Mouse (Mus musculus) hindbrain, embryonic 16.5 days (tissue): ENCODE data around the gene Oxct2b. TPM values are rescaled to one million over a fixed set of nuclear protein-coding genes. Genes with fewer than 3 reads are reported as not detected.
"Not testable (repeated sequence)": the region's sequence is repeated elsewhere in the genome, so short reads cannot be mapped to it uniquely, and the experiment has no call there.

ENCODE experiments used
- ATAC-seq: fragments of 200-750 bp; cut with Nextera tagmentation; 2 replicates; pipeline ENCODE4 v1.8.0; 2017; ENCODE audit warnings: moderate TSS enrichment, moderate library complexity
- H3K27ac ChIP-seq: fragments of 300-500 bp; sonication (generic); 2 replicates; pipeline ENCODE4 v1.5.1; 2014; ENCODE audit warnings: low read depth, mild to moderate bottlenecking, control low read depth, low read length, moderate library complexity
- H3K27me3 ChIP-seq: fragments of 300-500 bp; sonication (generic); replicated peaks from 2 replicates; pipeline ENCODE4 v1.6.1; 2014; ENCODE audit warnings: low read length; ENCODE audit not compliant: control insufficient read depth, insufficient read depth
- H3K36me3 ChIP-seq: fragments of 300-500 bp; sonication (generic); 2 replicates; pipeline ENCODE4 v1.6.1; 2014; ENCODE audit warnings: mild to moderate bottlenecking, low read length, moderate library complexity, mixed read lengths; ENCODE audit not compliant: control insufficient read depth, insufficient read depth
- H3K4me1 ChIP-seq: fragments of 300-500 bp; sonication (generic); 2 replicates; pipeline ENCODE4 v1.6.1; 2014; ENCODE audit warnings: low read depth, low read length; ENCODE audit not compliant: control insufficient read depth, insufficient read depth
- H3K4me2 ChIP-seq: fragments of 300-500 bp; sonication (generic); 2 replicates; pipeline ENCODE4 v1.6.1; 2014; ENCODE audit warnings: mild to moderate bottlenecking, low read length, control low read depth, moderate library complexity
- H3K4me3 ChIP-seq: fragments of 300-500 bp; sonication (generic); 2 replicates; pipeline ENCODE4 v1.5.1; 2014; ENCODE audit warnings: mild to moderate bottlenecking, low read length, control low read depth, moderate library complexity
- H3K9ac ChIP-seq: fragments of 300-500 bp; sonication (generic); 2 replicates; pipeline ENCODE4 v1.6.1; 2014; ENCODE audit warnings: low read depth, mild to moderate bottlenecking, control low read depth, low read length, moderate library complexity
- H3K9me3 ChIP-seq: fragments of 300-500 bp; sonication (generic); 2 replicates; pipeline ENCODE4 v1.6.1; 2014; ENCODE audit warnings: mild to moderate bottlenecking, low read length, moderate library complexity; ENCODE audit not compliant: control insufficient read depth
- WGBS: fragments of 180-500 bp; shearing (Covaris S2); extraction: QIAGEN DNeasy Blood & Tissue Kit; methylation state at CpG from one replicate; pipeline ENCODE4 v1.1.7; 2014; 5-methylcytosine and 5-hydroxymethylcytosine counted together
- polyA plus RNA-seq: library from polyadenylated mRNA; unstranded; fragments of >200 nt; fragmentation: Nextera tagmentation; extraction: Ambion mirVana; gene quantifications from 2 replicates; pipeline ENCODE4 v1.2.1, GENCODE M21; 2015

The Oxct2b gene
- polyA plus RNA-seq, 1 experiment from 2014 or later: 0.81 TPM

DNA sequence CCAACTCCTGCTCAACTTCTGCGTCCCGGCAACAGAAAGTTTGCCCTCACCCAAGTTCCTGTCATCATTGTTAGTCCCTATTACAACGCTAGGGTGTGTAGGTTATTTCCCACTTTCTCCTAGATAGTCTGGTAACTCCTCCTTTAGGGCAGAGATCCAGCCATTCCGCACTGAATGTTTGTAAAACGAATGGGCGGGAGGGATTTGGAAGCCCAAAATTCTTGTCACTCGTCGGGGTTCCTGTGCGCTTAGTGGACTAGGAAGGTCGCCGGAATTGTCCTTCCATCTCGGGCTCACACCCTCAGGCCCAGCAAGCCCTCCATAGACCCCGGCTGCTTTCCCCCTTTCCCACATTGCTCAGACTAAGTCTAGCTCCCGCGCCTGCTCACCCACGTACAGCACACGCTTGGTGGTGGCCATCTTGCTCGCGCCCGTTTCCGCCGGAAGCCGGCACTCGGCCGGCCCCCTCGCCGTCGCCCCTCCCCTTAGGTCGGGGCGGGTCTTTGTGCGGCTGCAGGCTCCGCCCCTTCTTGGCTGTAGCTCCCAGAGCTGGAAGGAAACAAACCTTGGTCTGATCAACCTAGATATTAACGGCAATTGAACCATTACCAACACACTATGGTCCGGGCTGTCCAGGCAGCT is 23.6 kb downstream of the Oxct2b start, which contains the start of gene Ppie:
Ppie (minus strand) TSS at position 439 of the 642 bp plus-strand sequence.
- H3K4me2 ChIP-seq: peak within 1 kb of the TSS; percentile 84
- H3K4me3 ChIP-seq: peak within 1 kb of the TSS; percentile 74
- peaks cover 10% of the 10 kb centered on the region; the same call in 1 of the 2 replicates for H3K36me3 ChIP-seq
- peak; percentile 98 for ATAC-seq
- peak within 1 kb of the TSS; percentile 73 for H3K9ac ChIP-seq
- peaks cover 10% of the 10 kb centered on the region for H3K4me1 ChIP-seq
- 1% methylated on average over 33 of the region's 34 CpGs for WGBS
- H3K27me3 ChIP-seq: no peaks in the 10 kb centered on the region
- no peaks in the 10 kb centered on the region for H3K9me3 ChIP-seq
- peak within 1 kb of the TSS; percentile 87 for H3K27ac ChIP-seq

GRCm38 (mm10) chr4:123147446-123148150 is 31.5 kb downstream of the Oxct2b start:
- H3K4me2 ChIP-seq: no peak overlapping the region
- H3K9me3 ChIP-seq: no peaks in the 10 kb centered on the region
- no peaks in the 10 kb centered on the region for H3K4me1 ChIP-seq
- H3K9ac ChIP-seq: no peak overlapping the region
- 82% methylated on average over 5 of the region's 5 CpGs for WGBS
- H3K27me3 ChIP-seq: 0 out of 2 replicates have a peak, but pooled peaks cover 2% of the 10 kb centered on the region
- no peak overlapping the region for H3K4me3 ChIP-seq
- no peak for ATAC-seq
- no peak overlapping the region for H3K27ac ChIP-seq
- no peaks in the 10 kb centered on the region for H3K36me3 ChIP-seq

- Histone ChIP-seq H3K4me1 (no peaks in the 10 kb centered on the region), H3K27me3 (no peaks in the 10 kb centered on the region), H3K4me3 (no peak overlapping the region), H3K9me3 (no peaks in the 10 kb centered on the region), H3K27ac (no peak overlapping the region), H3K9ac (no peak overlapping the region), H3K36me3 (no peaks in the 10 kb centered on the region), H3K4me2 (no peak overlapping the region)
- 82% methylated on average over 4 of the region's 4 CpGs for WGBS
- no peak for ATAC-seq
Observed at GRCm38 (mm10) chr4:123152003-123152402, 35.9 kb downstream of the Oxct2b start.

- 42% methylated on average over 5 of the region's 5 CpGs for WGBS
Observed at GRCm38 (mm10) chr4:123152976-123153375, 36.9 kb downstream of the Oxct2b start.

GRCm38 (mm10) chr4:123155004-123155403 is 38.9 kb downstream of the Oxct2b start:
- no peak overlapping the region for H3K4me2 ChIP-seq
- no peak overlapping the region for H3K9ac ChIP-seq
- 31% methylated on average over 4 of the region's 4 CpGs for WGBS
- 0 out of 2 replicates have a peak, but pooled peaks have one; percentile 40 for ATAC-seq
- no peak overlapping the region for H3K27ac ChIP-seq
- H3K4me3 ChIP-seq: no peak overlapping the region
- no peaks in the 10 kb centered on the region for H3K4me1 ChIP-seq
- H3K9me3 ChIP-seq: no peaks in the 10 kb centered on the region
- no peaks in the 10 kb centered on the region; the same call in 1 of the 2 replicates for H3K27me3 ChIP-seq
- H3K36me3 ChIP-seq: no peaks in the 10 kb centered on the region

More at GRCm38 (mm10) chr4:123152976-123153375, 36.9 kb downstream of the Oxct2b start:
- Histone ChIP-seq H3K36me3 (no peaks in the 10 kb centered on the region), H3K27me3 (no peaks in the 10 kb centered on the region), H3K9me3 (no peaks in the 10 kb centered on the region), H3K4me1 (no peaks in the 10 kb centered on the region), H3K4me3 (no peak overlapping the region), H3K27ac (no peak overlapping the region), H3K9ac (no peak overlapping the region), H3K4me2 (no peak overlapping the region)
- ATAC-seq: no peak

GRCm38 (mm10) chr4:123155427-123155826 is 39.4 kb downstream of the Oxct2b start:
- no peaks in the 10 kb centered on the region for H3K36me3 ChIP-seq
- H3K4me1 ChIP-seq: no peaks in the 10 kb centered on the region
- no peaks in the 10 kb centered on the region; the same call in 1 of the 2 replicates for H3K27me3 ChIP-seq
- H3K4me3 ChIP-seq: no peak overlapping the region
- no peaks in the 10 kb centered on the region for H3K9me3 ChIP-seq
- no peak overlapping the region for H3K9ac ChIP-seq
- H3K27ac ChIP-seq: no peak overlapping the region
- no peak overlapping the region for H3K4me2 ChIP-seq
- no peak for ATAC-seq
- WGBS: 70% methylated on average over 2 of the region's 2 CpGs

- no peaks in the 10 kb centered on the region for H3K36me3 ChIP-seq
- no peak overlapping the region for H3K9ac ChIP-seq
- H3K4me3 ChIP-seq: no peak overlapping the region
- no peaks in the 10 kb centered on the region for H3K9me3 ChIP-seq
- no peak for ATAC-seq
- H3K4me1 ChIP-seq: no peaks in the 10 kb centered on the region
- H3K27ac ChIP-seq: no peak overlapping the region
- no peak overlapping the region for H3K4me2 ChIP-seq
- no peaks in the 10 kb centered on the region; the same call in 1 of the 2 replicates for H3K27me3 ChIP-seq
Observed at GRCm38 (mm10) chr4:123155840-123156239, 39.8 kb downstream of the Oxct2b start.

DNA sequence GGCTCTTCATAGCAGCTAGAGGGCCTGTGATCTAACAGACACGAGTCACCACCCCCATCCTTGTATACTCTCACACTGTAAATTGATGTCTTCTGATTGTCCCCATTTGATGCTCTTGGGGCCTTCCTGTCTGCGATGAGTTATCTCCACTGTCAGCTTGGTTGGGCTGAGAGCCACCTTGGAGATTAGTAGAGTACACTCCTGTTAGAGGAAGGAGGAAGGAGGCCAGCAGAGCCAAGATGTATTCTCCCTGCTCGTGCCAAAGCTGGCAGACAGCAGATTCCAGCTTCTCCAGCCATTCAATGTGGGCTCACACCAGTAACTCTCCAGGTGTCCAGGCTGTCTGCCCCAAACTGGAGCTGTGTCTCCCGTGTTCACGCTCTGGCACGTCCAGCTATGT is 44.5 kb downstream of the Oxct2b start:
- Histone ChIP-seq H3K4me1 (peaks cover 7% of the 10 kb centered on the region), H3K9ac (no peak overlapping the region), H3K27me3 (no peaks in the 10 kb centered on the region; the same call in 1 of the 2 replicates), H3K9me3 (no peaks in the 10 kb centered on the region), H3K27ac (no peak overlapping the region), H3K36me3 (no peaks in the 10 kb centered on the region), H3K4me3 (no peak overlapping the region), H3K4me2 (no peak overlapping the region)
- ATAC-seq: no peak
- 76% methylated on average over 6 of the region's 6 CpGs for WGBS

DNA sequence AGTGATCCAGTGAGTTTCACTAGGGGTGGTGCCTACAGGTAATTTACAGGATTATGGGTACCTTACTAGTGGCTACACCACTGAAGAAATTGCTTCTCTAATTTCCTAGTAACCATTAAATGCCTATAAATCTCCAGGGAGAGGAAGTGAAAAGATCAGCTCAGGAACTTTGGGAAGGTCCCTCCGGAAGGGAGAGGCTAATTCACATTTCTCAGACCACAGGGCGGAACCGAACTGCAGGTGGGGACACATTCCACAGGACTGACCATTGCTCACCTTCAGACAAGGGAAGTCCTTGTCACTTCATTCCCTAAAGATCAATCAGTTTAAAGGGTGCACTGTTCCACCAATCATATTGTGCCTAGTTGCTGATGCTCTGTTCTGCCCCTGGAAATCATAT is 45.2 kb downstream of the Oxct2b start:
- not testable (repeated sequence) for H3K27ac ChIP-seq, H3K36me3 ChIP-seq, H3K9ac ChIP-seq, H3K4me3 ChIP-seq, H3K4me1 ChIP-seq, ATAC-seq, H3K4me2 ChIP-seq, H3K27me3 ChIP-seq, H3K9me3 ChIP-seq
- WGBS: 79% methylated on average over 3 of the region's 3 CpGs
